Mouse (Mus musculus) gonadal fat pad, adult 2 months (tissue): Measurements from ENCODE around the gene Tet1. TPM values are rescaled to one million over a fixed set of nuclear protein-coding genes. Genes with fewer than 3 reads are reported as not detected.
"Not testable (repeated sequence)": the region's sequence is repeated elsewhere in the genome, so short reads cannot be mapped to it uniquely, and the experiment has no call there.

ENCODE experiments used
- DNase-seq: peaks from one replicate; pipeline ENCODE4 v3.0.0-alpha.2; 2012; ENCODE audit warnings: low read depth
- polyA plus RNA-seq: library from polyadenylated mRNA; depleted of rRNA; stranded (reverse); fragments of >200 nt; gene quantifications from 2 replicates; pipeline ENCODE4 v1.2.3, GENCODE M21; 2012

Gene Tet1
- polyA plus RNA-seq, 1 experiment: 1.3 TPM

GRCm38 (mm10) chr10:62851025-62851424, 57.8 kb downstream of the Tet1 start:
- DNase-seq: no peak

GRCm38 (mm10) chr10:62848783-62849182, 60.0 kb downstream of the Tet1 start:
- no peak for DNase-seq

- no peak for DNase-seq
Observed at GRCm38 (mm10) chr10:62847069-62847626, 61.6 kb downstream of the Tet1 start.

- DNase-seq: no peak
Observed at GRCm38 (mm10) chr10:62843787-62844491, 64.9 kb downstream of the Tet1 start.

GRCm38 (mm10) chr10:62841901-62842447, 66.8 kb downstream of the Tet1 start:
- no peak for DNase-seq

GRCm38 (mm10) chr10:62840687-62841086, 68.1 kb downstream of the Tet1 start:
- DNase-seq: no peak

GRCm38 (mm10) chr10:62837987-62838386, 70.8 kb downstream of the Tet1 start:
- DNase-seq: no peak

- DNase-seq: no peak
Observed at GRCm38 (mm10) chr10:62832783-62833182, 76.0 kb downstream of the Tet1 start.

GRCm38 (mm10) chr10:62831546-62831945, 77.2 kb downstream of the Tet1 start:
- DNase-seq: no peak

- DNase-seq: no peak
Observed at GRCm38 (mm10) chr10:62824474-62824873, 84.3 kb downstream of the Tet1 start.

GRCm38 (mm10) chr10:62823431-62823830, 85.4 kb downstream of the Tet1 start:
- DNase-seq: no peak

- DNase-seq: no peak
Observed at GRCm38 (mm10) chr10:62810010-62810409, 98.8 kb downstream of the Tet1 start.

- no peak for DNase-seq
Observed at GRCm38 (mm10) chr10:62808766-62809165, 100.0 kb downstream of the Tet1 start.

- no peak for DNase-seq
Observed at GRCm38 (mm10) chr10:62808316-62808715, 100.5 kb downstream of the Tet1 start.

- DNase-seq: no peak
Observed at GRCm38 (mm10) chr10:62804106-62804505, 104.7 kb downstream of the Tet1 start.

GRCm38 (mm10) chr10:62803296-62803695, 105.5 kb downstream of the Tet1 start:
- no peak for DNase-seq

GRCm38 (mm10) chr10:62794221-62794620, 114.6 kb downstream of the Tet1 start:
- no peak for DNase-seq

- no peak for DNase-seq
Observed at GRCm38 (mm10) chr10:62793091-62793453, 115.7 kb downstream of the Tet1 start.

- peak; percentile 75 for DNase-seq
Observed at GRCm38 (mm10) chr10:62792177-62793090, 116.4 kb downstream of the Tet1 start, which contains the start of gene Ccar1. Gene Ccar1, minus strand, starts transcription at chr10:62792286.

GRCm38 (mm10) chr10:62791251-62792176, 117.3 kb downstream of the Tet1 start:
- no peak for DNase-seq

GRCm38 (mm10) chr10:62781776-62782175, 127.0 kb downstream of the Tet1 start:
- not testable (repeated sequence) for DNase-seq
